26 mouse cellular contexts compared by ENCODE assay signal in genomic region chr17:79999631-80000030, GRCm38 (mm10).
A peak's percentile ranks its signal among the peaks of the same experiment; 100 is the strongest.
DNase-seq lines count a peak whose midpoint lies in the region; ATAC-seq and TF ChIP-seq lines count a peak whose summit lies in the region.
"Had no signal": no experiment of that assay in that cellular context is flagged by ENCODE, and none has a peak within 500 bp of the region (broad histone marks: within the 10 kb centered on the region; RNA-seq: fewer than 3 reads in every experiment).

No protein-coding gene starts in this region.

- H3K27ac ChIP-seq in gastrocnemius, adult 2 months, result peak overlapping the region; percentile 77
- peak overlapping the region; percentile 98 for H3K27ac ChIP-seq in thymus, adult 2 months (ENCODE audit: control insufficient read depth, insufficient read depth, low read length)
- no peak overlapping the region for H3K27ac ChIP-seq in intestine, embryonic 15.5 days
- H3K27ac ChIP-seq: embryonic facial prominence, embryonic 10.5 days; embryonic facial prominence, embryonic 13.5 days; forebrain, embryonic 12.5 days; forebrain, embryonic 15.5 days; hindbrain, embryonic 10.5 days; hindbrain, embryonic 13.5 days had no signal

- no peak overlapping the region for H3K9ac ChIP-seq in intestine, embryonic 15.5 days
- H3K9ac ChIP-seq: embryonic facial prominence, embryonic 13.5 days; forebrain, embryonic 12.5 days; forebrain, embryonic 15.5 days; hindbrain, embryonic 13.5 days had no signal

- no peak for TF ChIP-seq CTCF in gastrocnemius, adult 2 months (IDR thresholded peaks at IDR 0.05)
- TF ChIP-seq CTCF in thymus, adult 2 months (IDR thresholded peaks at IDR 0.05; ENCODE audit: borderline replicate concordance, control insufficient read depth, extremely low read depth, insufficient read depth, low read length, poor library complexity), result no peak

- DNase-seq in gastrocnemius, adult 2 months, result no peak
- DNase-seq in gastrocnemius, postnatal 4 days (ENCODE audit: low spot score in 2 of 2), result no peak
- peak; percentile 30 for DNase-seq in thymus, adult 2 months
- DNase-seq in thymus, adult 18-20 months, result no peak
- DNase-seq in thymus, postnatal 25 days, result peak; percentile 57
- DNase-seq in urinary bladder, postnatal 25 days (ENCODE audit: low spot score), result no peak
- DNase-seq: B cell, adult 2 months; cerebellum, adult 11 months; cerebellum, adult 2 months; cerebellum, adult 9-11 months; cerebellum, postnatal 25 days; embryo, embryonic 11 days; gastrocnemius, postnatal 10 days had no signal

- 65% methylated on average over 14 of the region's 14 CpGs for WGBS in thymus, adult 2 months
- 92% methylated on average over 14 of the region's 14 CpGs for WGBS in intestine, embryonic 15.5 days

- intact Hi-C loops in gastrocnemius, adult 2 months (cut with DNase I), result loop anchor here (5.0 kb wide), 1 partner anchor 137 kb away; no protein-coding TSS in a partner anchor

- H3K4me1 ChIP-seq in thymus, adult 2 months (replicated peaks; ENCODE audit: control insufficient read depth, insufficient read depth, low read length), result peaks cover 39% of the 10 kb centered on the region
- H3K4me1 ChIP-seq in intestine, embryonic 15.5 days (replicated peaks), result 0 out of 2 replicates have a peak, but pooled peaks cover 3% of the 10 kb centered on the region
- H3K4me1 ChIP-seq: embryonic facial prominence, embryonic 10.5 days; forebrain, embryonic 12.5 days; forebrain, embryonic 15.5 days; hindbrain, embryonic 13.5 days had no signal

- H3K27me3 ChIP-seq in thymus, adult 2 months (ENCODE audit: control insufficient read depth, insufficient read depth, low read length), result no peaks in the 10 kb centered on the region
- no peaks in the 10 kb centered on the region for H3K27me3 ChIP-seq in intestine, embryonic 15.5 days (replicated peaks)
- H3K27me3 ChIP-seq: CH12.LX; embryonic facial prominence, embryonic 13.5 days; forebrain, embryonic 12.5 days; forebrain, embryonic 15.5 days; hindbrain, embryonic 13.5 days had no signal

- no peak overlapping the region for H3K4me3 ChIP-seq in gastrocnemius, adult 2 months
- H3K4me3 ChIP-seq in thymus, adult 2 months (ENCODE audit: control insufficient read depth, insufficient read depth, low read length), result peak overlapping the region; percentile 20
- H3K4me3 ChIP-seq in intestine, embryonic 15.5 days (replicated peaks), result no peak overlapping the region
- H3K4me3 ChIP-seq: embryonic facial prominence, embryonic 10.5 days; embryonic facial prominence, embryonic 13.5 days; erythroblast, embryonic 14.5 days; forebrain, embryonic 12.5 days; forebrain, embryonic 15.5 days; hindbrain, embryonic 10.5 days; hindbrain, embryonic 13.5 days had no signal

- no peak for ATAC-seq in intestine, embryonic 15.5 days
- ATAC-seq: forebrain, embryonic 15.5 days; hindbrain, embryonic 16.5 days; Patski had no signal

- 0 out of 2 replicates have a peak, but pooled peaks have one; percentile 23 for TF ChIP-seq POLR2A in thymus, adult 2 months (IDR thresholded peaks at IDR 0.05; ENCODE audit: control insufficient read depth, extremely low read depth, insufficient read depth, low read length, poor library complexity)

- H3K36me3 ChIP-seq in thymus, adult 2 months (ENCODE audit: control insufficient read depth, insufficient read depth, low read length), result no peaks in the 10 kb centered on the region
- H3K36me3 ChIP-seq in intestine, embryonic 15.5 days, result no peaks in the 10 kb centered on the region
- H3K36me3 ChIP-seq: embryonic facial prominence, embryonic 10.5 days; embryonic facial prominence, embryonic 13.5 days; forebrain, embryonic 12.5 days; forebrain, embryonic 15.5 days; G1E; hindbrain, embryonic 10.5 days; hindbrain, embryonic 13.5 days had no signal

- no peak overlapping the region for H3K4me2 ChIP-seq in intestine, embryonic 15.5 days (replicated peaks)
- H3K4me2 ChIP-seq: embryonic facial prominence, embryonic 13.5 days; forebrain, embryonic 12.5 days; forebrain, embryonic 15.5 days; heart, embryonic 11.5 days; hindbrain, embryonic 13.5 days had no signal

- no peaks in the 10 kb centered on the region for H3K9me3 ChIP-seq in intestine, embryonic 15.5 days
- H3K9me3 ChIP-seq: embryonic facial prominence, embryonic 10.5 days; embryonic facial prominence, embryonic 13.5 days; forebrain, embryonic 12.5 days; forebrain, embryonic 15.5 days; hindbrain, embryonic 13.5 days had no signal

Comparison
In these comparisons a context has a peak if more than half of its experiments do, and no peak if none do; other contexts are left out.
1. DNase-seq: peak in thymus, adult 2 months (single experiment) and thymus, postnatal 25 days (single experiment); none in gastrocnemius, adult 2 months (single experiment), gastrocnemius, postnatal 4 days (0 of 2), thymus, adult 18-20 months (0 of 2) and urinary bladder, postnatal 25 days (single experiment).